Mouse (Mus musculus): ENCODE results near the gene Gm21541. TPM values are rescaled to one million over a fixed set of nuclear protein-coding genes. Genes with fewer than 3 reads are reported as not detected.

The Gm21541 gene
- 11.0 and 12.9 TPM in 2 replicates for polyA plus RNA-seq (2012; rRNA removed)

DNA sequence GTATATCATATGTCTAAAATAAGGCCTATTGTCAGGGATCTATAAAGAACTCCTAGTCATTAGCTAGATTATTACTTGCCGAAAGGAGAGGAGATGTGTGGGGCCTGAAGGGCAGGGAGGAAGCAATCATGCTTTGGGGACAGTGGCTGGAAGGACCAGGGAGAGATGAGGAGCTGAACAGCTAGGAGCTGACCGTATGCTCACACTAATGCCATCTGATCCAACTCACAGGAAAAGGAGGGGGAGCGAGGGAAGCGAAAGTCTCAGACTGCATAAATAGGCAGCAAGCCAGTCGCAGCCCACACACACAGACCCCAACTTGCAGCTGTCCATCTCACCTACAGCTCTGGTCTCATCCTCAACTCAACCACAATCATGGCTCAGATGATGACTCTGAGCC lies at the start of gene Gm21541:
TSS of gene Gm21541 (plus strand) at position 301 of the 400 bp plus-strand sequence.

DNA sequence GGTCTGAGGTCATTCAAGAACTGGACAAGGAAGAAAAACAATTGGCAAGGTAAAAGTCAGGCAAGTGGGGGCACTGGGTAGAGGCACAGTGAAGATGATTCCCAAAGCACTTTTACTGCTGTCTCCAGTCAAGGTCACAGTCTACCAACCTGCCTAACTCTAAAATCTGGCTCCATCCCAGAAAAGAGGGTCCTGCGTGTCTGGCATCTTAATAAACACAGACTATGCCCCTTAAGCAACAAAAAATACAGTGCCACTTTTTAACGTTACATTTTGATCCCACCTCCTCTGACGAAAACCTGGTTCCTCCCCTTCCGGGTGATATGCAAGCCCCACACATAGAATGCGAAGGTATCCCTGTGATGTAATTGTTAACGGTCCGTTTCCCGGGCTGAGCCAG lies 37.9 kb downstream of the Gm21541 start, which contains the start of gene Gm20878:
TSS of gene Gm20878 (plus strand) at position 301 of the 400 bp plus-strand sequence.

Other genes with a start within 250 kb of the Gm21541 start
- gene Cntfr, start 206.5 kb upstream of the Gm21541 start, polyA plus RNA-seq (2012; rRNA removed) = 2.7 and 3.0 TPM in 2 replicates
- gene Il11ra1, start 203.6 kb upstream of the Gm21541 start, polyA plus RNA-seq (2012; rRNA removed) = 80.8 and 101 TPM in 2 replicates
- gene Rpp25l, start 190.1 kb upstream of the Gm21541 start, polyA plus RNA-seq (2012; rRNA removed) = 71.4 and 75.4 TPM in 2 replicates
- 67.8 and 69.7 TPM in 2 replicates for gene Dctn3, start 180.4 kb upstream of the Gm21541 start, polyA plus RNA-seq (2012; rRNA removed)
- gene Arid3c, start 172.5 kb upstream of the Gm21541 start, polyA plus RNA-seq (2012; rRNA removed) = not detected in 2 replicates
- gene Galt, start 148.4 kb upstream of the Gm21541 start, polyA plus RNA-seq (2012; rRNA removed) = 104 and 114 TPM in 2 replicates
- gene Sigmar1, start 147.5 kb upstream of the Gm21541 start, polyA plus RNA-seq (2012; rRNA removed) = 164 and 177 TPM in 2 replicates
- 33.0 and 34.1 TPM in 2 replicates for gene Ccl27a, start 129.4 kb upstream of the Gm21541 start, polyA plus RNA-seq (2012; rRNA removed)
- 0.69 and 0.74 TPM in 2 replicates for gene Gm20878, start 38.0 kb downstream of the Gm21541 start, polyA plus RNA-seq (2012; rRNA removed)
- not detected in 2 replicates for gene Fam205a4, start 62.4 kb downstream of the Gm21541 start, polyA plus RNA-seq (2012; rRNA removed)
- 0.07 TPM in 1 of 2 replicates, not detected in the other for gene Gm21093, start 131.1 kb downstream of the Gm21541 start, polyA plus RNA-seq (2012; rRNA removed)
- gene Gm3893, start 187.6 kb downstream of the Gm21541 start, polyA plus RNA-seq (2012; rRNA removed) = not detected in 2 replicates
- gene Gm13304, start 211.2 kb downstream of the Gm21541 start, polyA plus RNA-seq (2012; rRNA removed) = not detected in 2 replicates
- not detected in 2 replicates for gene Gm13306, start 249.8 kb downstream of the Gm21541 start, polyA plus RNA-seq (2012; rRNA removed)

Measured in colon, adult 2 months (tissue).